Mouse (Mus musculus) spleen, postnatal 36 days (tissue): ENCODE data around the gene Klhl31.

Experiments
- DNase-seq, 2 experiments: peaks; one replicate each; pipeline ENCODE4 v3.0.0; 2022; ENCODE audit warnings: low spot score in 2 of 2, mixed read lengths in 1 of 2

Klhl31 gene

DNA sequence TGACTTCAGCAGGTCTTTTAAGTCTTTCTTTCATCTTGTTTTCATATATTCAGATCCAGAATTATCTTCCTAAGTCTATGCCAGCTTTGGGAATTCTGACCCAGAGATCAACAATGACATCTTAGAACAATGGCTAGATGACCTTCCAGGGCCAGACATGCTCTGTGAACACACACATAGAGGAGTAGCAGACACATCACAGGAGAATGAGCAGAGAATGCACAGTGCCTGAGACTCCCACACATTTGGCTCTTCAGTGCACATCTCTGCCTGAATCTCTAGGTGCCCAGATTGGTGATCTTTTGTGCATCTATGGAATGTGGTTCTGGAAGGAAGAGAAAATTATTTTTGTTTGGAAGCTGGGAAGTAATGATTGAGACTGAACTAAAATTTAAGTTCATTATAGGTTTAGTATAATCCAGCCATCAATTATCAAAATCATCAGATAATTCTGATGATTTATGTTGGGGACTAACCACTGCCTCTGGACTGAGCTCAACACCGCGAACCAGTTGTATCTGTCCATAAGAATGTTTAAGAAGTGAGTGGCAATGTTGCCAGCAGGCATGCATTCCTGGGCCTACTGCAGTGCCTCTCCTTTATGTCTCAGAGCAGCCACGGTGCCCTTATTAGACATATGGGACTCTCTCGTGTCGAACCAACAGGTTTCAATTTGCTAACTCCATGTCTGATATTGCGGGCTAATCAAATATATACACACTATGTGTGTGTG is 12.8 kb upstream of the Klhl31 start:
- no peak for DNase-seq

DNA sequence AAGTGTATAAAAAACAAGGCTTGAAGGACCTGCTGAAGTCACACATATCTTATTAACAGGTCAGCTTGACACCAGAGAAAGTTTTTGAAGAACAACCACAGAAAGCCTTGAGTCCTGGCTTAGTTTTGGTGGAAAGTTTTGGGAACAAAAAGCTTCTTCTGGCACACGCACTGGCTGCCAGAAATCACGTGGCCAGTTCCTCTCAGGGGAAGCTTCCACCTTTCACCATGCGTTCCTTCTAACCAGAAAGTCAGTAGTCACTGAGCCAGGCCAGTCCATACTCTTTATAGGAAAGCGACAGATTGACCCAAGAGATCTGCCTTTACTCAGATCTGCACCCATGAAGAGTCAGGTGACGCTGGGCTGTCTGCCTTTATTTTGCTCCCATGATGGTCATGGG is 12.1 kb upstream of the Klhl31 start:
- no peak for DNase-seq

- no peak for DNase-seq
Observed at GRCm38 (mm10) chr9:77628676-77629075, 7.6 kb upstream of the Klhl31 start.

DNA sequence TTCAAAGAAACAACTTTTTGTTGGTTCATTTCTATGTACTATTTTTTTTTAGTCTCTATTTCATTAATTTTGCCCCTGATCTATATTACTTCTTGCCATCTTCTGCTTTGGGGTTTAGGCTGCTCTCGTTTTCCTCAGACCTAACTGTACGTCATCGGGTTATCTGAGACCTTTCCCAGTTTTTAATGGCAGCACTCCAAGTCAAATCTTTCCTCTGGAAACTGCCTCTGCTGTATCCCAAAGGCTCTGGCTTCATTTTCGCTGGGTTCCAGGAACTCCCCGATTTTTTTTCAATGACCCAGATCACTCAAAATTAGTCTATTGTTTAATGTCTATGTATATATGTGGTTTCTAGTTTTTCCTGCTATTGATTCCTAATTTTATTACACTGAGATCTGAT is 6.6 kb upstream of the Klhl31 start:
- DNase-seq: no peak

- no peak for DNase-seq
Observed at GRCm38 (mm10) chr9:77630764-77631163, 5.5 kb upstream of the Klhl31 start.

DNA sequence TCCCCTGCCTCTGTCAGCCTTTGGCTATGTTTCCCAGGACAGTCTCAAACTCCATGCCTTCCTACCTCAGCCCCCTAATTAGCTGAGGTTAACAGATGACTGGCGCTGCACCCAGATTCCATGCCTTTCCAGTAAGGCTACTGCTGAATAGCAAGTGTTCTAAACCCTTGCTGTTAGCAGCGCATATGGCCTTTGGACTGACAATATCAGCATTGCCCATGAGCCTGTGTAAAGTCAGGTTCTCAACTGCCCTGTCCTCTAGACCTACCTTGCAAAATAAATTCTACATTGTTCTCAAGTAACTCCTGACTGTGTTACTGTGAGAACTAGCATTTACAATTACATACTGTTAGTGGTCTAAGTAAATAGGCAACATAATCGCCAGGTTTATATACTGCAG is 3.9 kb upstream of the Klhl31 start:
- DNase-seq: no peak

GRCm38 (mm10) chr9:77636003-77636402 is 297 bp upstream of the Klhl31 start:
- no peak for DNase-seq

GRCm38 (mm10) chr9:77637357-77637756 is 1.1 kb downstream of the Klhl31 start:
- DNase-seq: no peak

DNA sequence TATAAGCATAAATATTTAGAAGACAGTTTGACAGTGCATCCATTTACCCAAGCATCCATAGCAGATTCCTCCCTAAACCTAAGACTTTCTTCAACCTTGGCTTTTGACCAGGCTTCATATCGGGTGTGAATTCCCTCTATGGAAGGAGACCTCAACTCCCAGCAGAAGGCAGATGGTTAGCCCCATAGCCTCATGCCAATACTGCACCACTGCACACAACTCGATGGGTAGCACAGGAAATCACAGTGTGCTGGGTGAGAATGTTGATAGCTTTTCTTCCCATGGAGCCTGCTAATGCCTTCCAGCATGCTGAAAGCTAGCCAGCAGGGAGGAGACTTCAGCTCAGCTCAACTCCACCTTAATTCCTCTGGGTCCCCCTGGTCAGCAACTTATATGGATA is 8.9 kb downstream of the Klhl31 start:
- DNase-seq: no peak

DNA sequence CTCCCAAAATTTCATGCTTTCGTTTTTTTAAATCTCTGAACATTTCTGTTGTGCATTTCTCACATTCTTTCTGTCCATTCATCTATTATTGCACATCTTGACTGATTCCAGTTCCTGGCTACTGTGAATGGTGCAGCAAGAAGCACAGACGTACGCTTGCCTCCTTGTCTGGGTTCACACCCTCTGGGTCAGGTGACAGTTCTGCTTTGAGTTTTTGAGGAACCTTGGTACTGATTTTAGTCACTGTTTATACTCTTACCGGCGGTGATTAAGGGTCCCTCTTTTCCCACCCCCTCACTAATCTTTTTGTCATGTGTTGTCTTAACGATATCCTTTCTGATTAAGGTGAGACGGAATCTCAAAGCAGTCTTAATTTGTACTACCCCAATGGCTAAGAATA is 15.5 kb downstream of the Klhl31 start:
- no peak for DNase-seq

GRCm38 (mm10) chr9:77653907-77654306 is 17.6 kb downstream of the Klhl31 start:
- no peak for DNase-seq

DNA sequence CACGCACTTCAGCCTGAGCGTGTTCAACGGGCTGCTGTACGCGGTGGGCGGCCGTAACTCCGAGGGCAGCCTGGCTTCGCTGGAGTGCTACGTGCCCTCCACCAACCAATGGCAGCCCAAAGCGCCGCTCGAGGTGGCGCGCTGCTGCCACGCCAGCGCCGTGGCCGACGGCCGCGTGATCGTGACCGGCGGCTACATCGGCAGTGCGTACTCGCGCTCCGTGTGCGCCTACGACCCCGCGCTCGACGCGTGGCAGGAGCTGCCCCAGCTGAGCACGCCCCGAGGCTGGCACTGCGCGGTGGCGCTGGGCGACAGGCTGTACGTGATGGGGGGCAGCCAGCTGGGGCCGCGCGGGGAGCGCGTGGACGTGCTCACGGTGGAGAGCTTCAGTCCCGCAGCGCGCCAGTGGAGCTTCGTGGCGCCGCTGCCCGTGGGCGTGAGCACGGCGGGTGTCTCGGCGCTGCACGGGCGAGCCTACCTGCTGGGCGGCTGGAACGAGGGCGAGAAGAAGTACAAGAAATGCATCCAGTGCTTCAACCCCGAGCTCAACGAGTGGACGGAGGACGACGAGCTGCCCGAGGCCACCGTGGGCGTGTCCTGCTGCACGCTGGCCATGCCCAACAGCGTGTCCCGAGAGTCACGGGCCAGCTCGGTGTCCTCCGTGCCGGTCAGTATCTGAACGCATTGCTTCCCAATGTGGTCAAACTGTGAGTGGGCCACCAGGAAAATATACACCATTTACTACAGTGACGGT is 19.1 kb downstream of the Klhl31 start:
- peak in 1 of 2 experiments; percentile 6 for DNase-seq

- DNase-seq: peak; percentile 48 to 57
Observed at GRCm38 (mm10) chr9:77655935-77656288, 19.6 kb downstream of the Klhl31 start.

GRCm38 (mm10) chr9:77662917-77663316 is 26.6 kb downstream of the Klhl31 start:
- no peak for DNase-seq

GRCm38 (mm10) chr9:77670095-77670494 is 33.8 kb downstream of the Klhl31 start:
- DNase-seq: no peak

DNA sequence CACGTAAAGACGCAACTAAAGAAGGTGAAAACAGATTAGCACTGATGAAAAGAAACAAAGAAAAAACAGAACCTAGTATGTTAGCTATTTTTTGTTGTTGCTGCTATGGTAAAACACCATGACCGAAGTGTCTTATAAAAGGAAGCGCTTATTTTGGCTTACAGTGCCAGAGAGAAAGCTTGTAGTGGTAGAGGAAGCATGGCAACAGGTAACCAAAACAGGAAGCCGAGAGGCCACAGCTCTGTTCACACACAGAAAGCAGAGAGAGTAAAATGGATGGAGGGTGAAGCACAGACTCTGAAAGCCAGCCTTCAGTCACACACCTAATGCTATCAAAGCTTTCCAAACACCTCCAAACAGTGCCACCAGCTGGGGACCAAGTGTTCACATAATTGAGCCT is 34.7 kb downstream of the Klhl31 start:
- DNase-seq: peak in 1 of 2 experiments; percentile 6

DNA sequence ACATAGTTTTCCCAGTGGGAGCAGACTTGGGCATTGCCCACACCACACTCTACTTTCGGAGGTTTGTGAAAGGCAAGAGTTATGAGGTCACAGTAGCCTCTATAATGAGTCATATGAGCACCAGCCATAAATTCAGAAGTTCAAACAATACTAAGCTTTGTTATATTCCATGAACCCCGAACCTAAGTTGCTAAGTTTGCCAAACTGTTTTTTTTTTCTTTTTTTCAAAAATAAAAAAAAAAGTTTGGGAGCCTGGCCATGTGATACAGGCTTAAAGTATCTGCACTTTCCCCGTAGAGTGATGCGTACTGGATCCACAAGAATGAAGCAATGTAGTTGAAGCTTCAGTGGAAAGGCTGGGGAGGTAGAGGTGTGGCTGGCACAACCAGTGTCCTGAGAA is 36.9 kb downstream of the Klhl31 start:
- DNase-seq: no peak

GRCm38 (mm10) chr9:77673986-77674385 is 37.7 kb downstream of the Klhl31 start:
- DNase-seq: no peak

GRCm38 (mm10) chr9:77684938-77685337 is 48.6 kb downstream of the Klhl31 start:
- no peak for DNase-seq

GRCm38 (mm10) chr9:77685825-77686500 is 49.7 kb downstream of the Klhl31 start:
- no peak for DNase-seq

- no peak for DNase-seq
Observed at GRCm38 (mm10) chr9:77692707-77693106, 56.4 kb downstream of the Klhl31 start.

GRCm38 (mm10) chr9:77693405-77693804 is 57.1 kb downstream of the Klhl31 start:
- DNase-seq: no peak

DNA sequence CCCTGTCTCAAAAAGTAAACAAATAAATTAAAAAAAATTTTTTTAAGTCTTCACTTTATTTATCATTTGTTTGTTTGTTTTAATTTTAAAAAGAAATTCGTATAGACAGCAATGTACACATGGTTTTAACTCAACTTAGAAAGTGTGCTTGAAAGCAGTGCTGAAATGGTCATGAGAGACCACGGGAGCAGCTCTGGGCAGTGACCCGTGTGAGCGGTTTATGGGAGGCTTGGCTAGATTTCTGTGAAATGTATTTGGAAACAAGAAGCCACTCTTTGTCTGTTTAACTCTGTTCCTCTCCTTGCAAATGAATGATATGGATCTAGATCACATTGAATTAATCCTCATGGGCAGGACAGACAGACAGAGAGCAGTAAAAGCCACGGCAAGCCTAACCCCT is 59.3 kb downstream of the Klhl31 start:
- DNase-seq: no peak
